Mouse (Mus musculus) ZHBTc4 (cell line): ENCODE results near the gene Rarg.

Experiments
- DNase-seq: peaks from one replicate; pipeline ENCODE4 v3.0.0-alpha.2; 2011; ENCODE audit warnings: low read depth, low spot score

Rarg gene

GRCm38 (mm10) chr15:102257202-102258075 is at the start of gene Rarg:
Rarg (minus strand) TSS chr15:102257517.
- peak; percentile 26 for DNase-seq

GRCm38 (mm10) chr15:102302542-102302941 is 45.2 kb upstream of the Rarg start:
- no peak for DNase-seq

- no peak for DNase-seq
Observed at GRCm38 (mm10) chr15:102296368-102297006, 39.2 kb upstream of the Rarg start.

- peak; percentile 98 for DNase-seq
Observed at GRCm38 (mm10) chr15:102295633-102296367, 38.5 kb upstream of the Rarg start, which contains the start of gene Espl1. Espl1 (plus strand) TSS chr15:102296266.

GRCm38 (mm10) chr15:102287395-102287794 is 30.1 kb upstream of the Rarg start:
- peak; percentile 59 for DNase-seq

GRCm38 (mm10) chr15:102283648-102284047 is 26.3 kb upstream of the Rarg start:
- DNase-seq, result no peak

- peak; percentile 45 for DNase-seq
Observed at GRCm38 (mm10) chr15:102282463-102283292, 25.4 kb upstream of the Rarg start.

- peak; percentile 17 for DNase-seq
Observed at GRCm38 (mm10) chr15:102280623-102281022, 23.3 kb upstream of the Rarg start.

GRCm38 (mm10) chr15:102279783-102280520 is 22.6 kb upstream of the Rarg start:
- DNase-seq, result no peak

- DNase-seq, result peak; percentile 97
Observed at GRCm38 (mm10) chr15:102279092-102279782, 21.9 kb upstream of the Rarg start, which contains the start of gene Mfsd5. Mfsd5 (plus strand) TSS chr15:102279454.

GRCm38 (mm10) chr15:102278726-102279091 is 21.4 kb upstream of the Rarg start:
- DNase-seq, result no peak

GRCm38 (mm10) chr15:102273982-102274716 is 16.8 kb upstream of the Rarg start:
- peak; percentile 51 for DNase-seq

- DNase-seq, result peak; percentile 66
Observed at GRCm38 (mm10) chr15:102271441-102271840, 14.1 kb upstream of the Rarg start.

- DNase-seq, result no peak
Observed at GRCm38 (mm10) chr15:102270274-102270960, 13.1 kb upstream of the Rarg start, which contains the start of gene Gm9918. Gm9918 (plus strand) TSS chr15:102270563.

GRCm38 (mm10) chr15:102265548-102265947 is 8.2 kb upstream of the Rarg start:
- DNase-seq, result peak; percentile 62

GRCm38 (mm10) chr15:102263037-102263436 is 5.7 kb upstream of the Rarg start:
- DNase-seq, result no peak

- peak; percentile 59 for DNase-seq
Observed at GRCm38 (mm10) chr15:102262582-102262981, 5.3 kb upstream of the Rarg start.

- no peak for DNase-seq
Observed at GRCm38 (mm10) chr15:102258581-102259253, 1.4 kb upstream of the Rarg start.
